Mouse (Mus musculus): ENCODE results near the gene Cga.

- no peak for TF ChIP-seq CTCF (IDR thresholded peaks at IDR 0.05; ENCODE audit: control insufficient read depth, insufficient read depth, low read length)
- no peak for TF ChIP-seq POLR2A (IDR thresholded peaks at IDR 0.05; ENCODE audit: borderline replicate concordance, control insufficient read depth, low read depth, low read length)
Measured at GRCm38 (mm10) chr4:34843839-34844238, 49.7 kb upstream of the Cga start.

All from bone marrow, adult 2 months (tissue).